Mouse (Mus musculus) midbrain, embryonic 13.5 days (tissue): ENCODE results near the gene Lnx1. TPM values are rescaled to one million over a fixed set of nuclear protein-coding genes. Genes with fewer than 3 reads are reported as not detected.

Experiments
- ATAC-seq: fragments of 200-750 bp; cut with Nextera tagmentation; 2 replicates; pipeline ENCODE4 v1.8.0; 2017; ENCODE audit warnings: mild to moderate bottlenecking, moderate TSS enrichment, moderate library complexity
- H3K27ac ChIP-seq: fragments of 300-500 bp; sonication (generic); 2 replicates; pipeline ENCODE4 v1.5.1; 2015; ENCODE audit warnings: inconsistent platforms, mild to moderate bottlenecking, moderate library complexity
- H3K27me3 ChIP-seq: fragments of 300-500 bp; sonication (generic); 2 replicates; pipeline ENCODE4 v1.6.1; 2015; ENCODE audit warnings: mild to moderate bottlenecking, inconsistent platforms
- H3K36me3 ChIP-seq: fragments of 300-500 bp; sonication (generic); 2 replicates; pipeline ENCODE4 v1.6.1; 2015; ENCODE audit warnings: mild to moderate bottlenecking, inconsistent platforms
- H3K4me1 ChIP-seq: fragments of 300-500 bp; sonication (generic); replicated peaks from 2 replicates; pipeline ENCODE4 v1.6.1; 2015; ENCODE audit warnings: inconsistent platforms
- H3K4me2 ChIP-seq: fragments of 300-500 bp; sonication (generic); replicated peaks from 2 replicates; pipeline ENCODE4 v1.6.1; 2015; ENCODE audit warnings: moderate library complexity, mild to moderate bottlenecking, inconsistent platforms
- H3K4me3 ChIP-seq: fragments of 300-500 bp; sonication (generic); replicated peaks from 2 replicates; pipeline ENCODE4 v1.5.1; 2015; ENCODE audit warnings: mild to moderate bottlenecking, inconsistent platforms
- H3K9ac ChIP-seq: fragments of 300-500 bp; sonication (generic); replicated peaks from 2 replicates; pipeline ENCODE4 v1.6.1; 2015; ENCODE audit warnings: mild to moderate bottlenecking, inconsistent platforms
- H3K9me3 ChIP-seq: fragments of 300-500 bp; sonication (generic); 2 replicates; pipeline ENCODE4 v1.6.1; 2016; ENCODE audit warnings: mild to moderate bottlenecking, inconsistent platforms
- WGBS: fragments of 180-500 bp; shearing (Covaris S2); methylation state at CpG from one replicate; pipeline ENCODE4 v1.1.7; 2015; 5-methylcytosine and 5-hydroxymethylcytosine counted together
- polyA plus RNA-seq: library from polyadenylated mRNA; unstranded; fragments of >200 nt; fragmentation: Nextera tagmentation; extraction: Ambion mirVana; gene quantifications from 2 replicates; pipeline ENCODE4 v1.2.1, GENCODE M21; 2015

Gene Lnx1
- polyA plus RNA-seq = 4.0 and 4.1 TPM in 2 replicates

DNA sequence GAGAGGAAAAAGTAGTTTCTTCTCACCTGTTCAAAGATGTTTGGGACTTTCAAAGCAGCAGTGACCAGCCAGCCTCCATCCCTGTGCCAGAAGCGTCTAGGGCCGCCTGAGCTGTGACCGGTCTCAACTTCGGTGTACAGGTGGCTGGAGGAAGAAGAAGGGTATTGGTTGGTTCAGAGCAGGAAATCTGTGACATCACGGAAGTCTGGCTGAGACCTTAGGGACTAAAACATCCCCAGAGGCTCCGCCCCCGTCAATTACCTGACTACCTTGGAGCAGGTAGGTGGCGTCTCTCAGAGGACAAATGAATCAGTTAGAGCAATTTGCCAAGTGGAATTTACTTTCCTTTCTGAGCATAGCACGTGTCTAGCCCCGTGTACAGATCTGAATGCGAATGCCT, at the start of gene Lnx1:
Gene Lnx1, minus strand, starts transcription at position 147 of the 400 bp plus-strand sequence.
- H3K4me3 ChIP-seq = no peak within 1 kb of the TSS
- H3K9me3 ChIP-seq = no peaks in the 10 kb centered on the region
- H3K27me3 ChIP-seq = peaks cover 13% of the 10 kb centered on the region; the same call in 1 of the 2 replicates
- no peaks in the 10 kb centered on the region for H3K36me3 ChIP-seq
- H3K27ac ChIP-seq = no peak within 1 kb of the TSS
- no peak for ATAC-seq
- H3K4me1 ChIP-seq = peaks cover 19% of the 10 kb centered on the region
- H3K9ac ChIP-seq = no peak within 1 kb of the TSS
- H3K4me2 ChIP-seq = peak within 1 kb of the TSS; percentile 54
- 57% methylated on average over 11 of the region's 11 CpGs for WGBS

DNA sequence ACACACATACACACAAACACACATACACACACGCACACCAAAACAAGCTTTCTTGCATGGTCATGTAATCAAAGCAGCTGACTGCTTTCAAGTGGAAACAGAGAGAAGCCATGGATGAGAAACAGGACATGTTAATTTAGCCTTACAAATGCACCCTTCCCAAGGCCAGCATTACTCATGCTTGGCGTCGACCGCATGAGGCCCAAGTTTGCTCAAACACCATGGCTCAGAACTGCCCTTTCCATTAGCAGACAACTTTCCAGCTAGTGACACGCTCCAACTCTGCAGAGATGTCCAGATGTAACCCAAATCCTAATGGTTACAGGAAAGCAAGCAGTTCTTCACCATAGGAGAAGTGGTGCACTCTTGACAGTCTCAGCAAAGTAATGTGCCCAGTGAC, 47.8 kb upstream of the Lnx1 start:
- 95% methylated on average over 5 of the region's 5 CpGs for WGBS
- no peak overlapping the region for H3K9ac ChIP-seq

DNA sequence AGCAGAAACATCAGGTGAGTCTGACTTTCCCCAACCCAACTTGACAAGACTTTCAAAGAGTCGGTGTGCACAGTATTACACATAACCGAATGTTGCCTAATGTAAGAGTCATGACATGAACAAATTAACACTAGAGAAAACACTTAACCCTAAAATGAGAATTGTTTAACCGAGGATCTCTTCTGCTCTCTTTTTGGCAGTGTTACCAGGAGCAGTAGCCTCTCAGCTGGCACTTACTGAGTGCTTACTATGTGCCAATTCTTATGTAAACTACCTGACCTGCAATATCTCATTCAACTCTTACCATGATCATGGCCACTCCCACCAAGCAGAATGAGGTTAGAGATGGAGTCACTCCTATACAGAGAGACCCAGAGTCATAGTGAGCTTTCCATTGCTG, 44.8 kb upstream of the Lnx1 start:
- H3K4me1 ChIP-seq = no peaks in the 10 kb centered on the region
- WGBS = 89% methylated on average over 3 of the region's 3 CpGs
- no peak overlapping the region for H3K27ac ChIP-seq
- no peak for ATAC-seq
- H3K9ac ChIP-seq = no peak overlapping the region
- H3K4me2 ChIP-seq = no peak overlapping the region
- no peak overlapping the region for H3K4me3 ChIP-seq
- H3K9me3 ChIP-seq = peaks cover 3% of the 10 kb centered on the region; the same call in 1 of the 2 replicates
- no peaks in the 10 kb centered on the region for H3K27me3 ChIP-seq
- no peaks in the 10 kb centered on the region for H3K36me3 ChIP-seq

More for the DNA sequence above, 47.8 kb upstream of the Lnx1 start:
- Histone ChIP-seq H3K36me3 (no peaks in the 10 kb centered on the region), H3K4me3 (no peak overlapping the region), H3K27ac (no peak overlapping the region), H3K27me3 (no peaks in the 10 kb centered on the region), H3K9me3 (no peaks in the 10 kb centered on the region), H3K4me2 (no peak overlapping the region), H3K4me1 (no peaks in the 10 kb centered on the region)
- ATAC-seq = no peak

DNA sequence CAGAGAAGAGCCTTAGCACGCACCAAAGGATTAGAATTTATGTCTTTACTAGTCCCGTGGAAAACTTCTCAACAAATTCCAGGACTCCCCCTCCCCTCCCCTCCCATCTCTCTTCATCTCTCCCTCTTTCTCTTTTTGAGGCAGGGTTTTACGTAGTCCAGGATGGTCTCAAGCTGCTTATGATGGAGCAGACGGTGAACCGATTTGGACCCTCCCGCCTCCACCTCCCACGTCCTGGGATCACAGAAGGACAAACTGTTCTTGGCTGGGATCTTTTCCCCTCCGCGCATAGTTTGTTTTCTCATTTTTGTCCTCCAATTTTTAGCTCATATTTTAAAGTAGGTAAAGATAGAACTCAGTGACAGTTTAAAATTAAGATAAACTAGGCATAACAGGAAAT, 38.2 kb upstream of the Lnx1 start:
- Histone ChIP-seq H3K9me3 (peaks cover 3% of the 10 kb centered on the region; the same call in 1 of the 2 replicates), H3K27me3 (no peaks in the 10 kb centered on the region), H3K4me3 (no peak overlapping the region), H3K9ac (no peak overlapping the region), H3K27ac (no peak overlapping the region), H3K36me3 (no peaks in the 10 kb centered on the region), H3K4me1 (0 out of 2 replicates have a peak, but pooled peaks cover 3% of the 10 kb centered on the region), H3K4me2 (no peak overlapping the region)
- no peak for ATAC-seq
- WGBS = 85% methylated on average over 9 of the region's 9 CpGs

DNA sequence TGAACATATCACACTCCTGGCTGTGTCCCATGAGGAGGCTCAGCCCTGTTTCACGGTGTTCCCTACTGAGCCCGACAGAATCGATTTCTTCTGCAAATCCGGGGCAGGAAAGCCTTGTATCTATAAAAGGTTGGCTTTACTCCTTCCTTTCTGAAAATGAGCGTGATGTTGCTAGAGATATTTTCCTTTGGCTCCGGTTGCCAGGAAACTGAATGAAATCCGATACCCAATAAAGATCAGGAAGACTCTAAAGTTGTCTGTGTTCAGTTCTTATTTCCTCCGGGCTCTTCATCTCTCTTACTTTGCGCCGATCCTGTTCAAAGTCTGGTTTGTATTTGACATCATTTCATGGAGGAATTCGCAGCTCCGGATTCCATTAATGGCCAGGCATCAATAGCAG, 36.7 kb upstream of the Lnx1 start:
- Histone ChIP-seq H3K4me2 (no peak overlapping the region), H3K4me3 (no peak overlapping the region), H3K9ac (no peak overlapping the region), H3K27ac (no peak overlapping the region), H3K4me1 (0 out of 2 replicates have a peak, but pooled peaks cover 3% of the 10 kb centered on the region), H3K36me3 (no peaks in the 10 kb centered on the region), H3K27me3 (no peaks in the 10 kb centered on the region), H3K9me3 (peaks cover 3% of the 10 kb centered on the region; the same call in 1 of the 2 replicates)
- whole genome bisulfite sequencing = 68% methylated on average over 12 of the region's 12 CpGs
- ATAC-seq = no peak

DNA sequence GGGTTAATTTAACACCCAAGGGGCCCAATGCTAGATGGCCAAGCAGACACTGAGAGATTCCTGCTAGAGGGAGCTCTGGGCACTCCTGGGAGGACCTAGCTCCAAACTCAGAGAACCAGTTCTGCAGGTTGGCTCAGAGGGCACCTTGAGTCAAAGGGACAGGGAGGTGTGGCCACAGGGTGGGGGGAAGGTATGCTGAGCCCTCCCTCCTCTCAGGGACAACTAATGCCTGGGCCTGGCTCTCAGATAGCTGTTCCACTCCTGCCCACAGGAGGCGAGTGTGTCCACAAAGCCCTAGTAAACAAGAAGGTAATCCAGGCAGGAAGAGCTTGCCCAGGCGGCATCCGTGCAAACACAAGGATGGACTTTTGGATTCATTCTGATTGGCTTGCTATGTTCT, 35.6 kb upstream of the Lnx1 start:
- Histone ChIP-seq H3K27me3 (no peaks in the 10 kb centered on the region), H3K9me3 (peaks cover 3% of the 10 kb centered on the region; the same call in 1 of the 2 replicates), H3K36me3 (no peaks in the 10 kb centered on the region), H3K4me3 (no peak overlapping the region), H3K9ac (no peak overlapping the region), H3K4me2 (no peak overlapping the region), H3K27ac (no peak overlapping the region), H3K4me1 (0 out of 2 replicates have a peak, but pooled peaks cover 3% of the 10 kb centered on the region)
- no peak for ATAC-seq
- WGBS = 55% methylated on average over 3 of the region's 3 CpGs

DNA sequence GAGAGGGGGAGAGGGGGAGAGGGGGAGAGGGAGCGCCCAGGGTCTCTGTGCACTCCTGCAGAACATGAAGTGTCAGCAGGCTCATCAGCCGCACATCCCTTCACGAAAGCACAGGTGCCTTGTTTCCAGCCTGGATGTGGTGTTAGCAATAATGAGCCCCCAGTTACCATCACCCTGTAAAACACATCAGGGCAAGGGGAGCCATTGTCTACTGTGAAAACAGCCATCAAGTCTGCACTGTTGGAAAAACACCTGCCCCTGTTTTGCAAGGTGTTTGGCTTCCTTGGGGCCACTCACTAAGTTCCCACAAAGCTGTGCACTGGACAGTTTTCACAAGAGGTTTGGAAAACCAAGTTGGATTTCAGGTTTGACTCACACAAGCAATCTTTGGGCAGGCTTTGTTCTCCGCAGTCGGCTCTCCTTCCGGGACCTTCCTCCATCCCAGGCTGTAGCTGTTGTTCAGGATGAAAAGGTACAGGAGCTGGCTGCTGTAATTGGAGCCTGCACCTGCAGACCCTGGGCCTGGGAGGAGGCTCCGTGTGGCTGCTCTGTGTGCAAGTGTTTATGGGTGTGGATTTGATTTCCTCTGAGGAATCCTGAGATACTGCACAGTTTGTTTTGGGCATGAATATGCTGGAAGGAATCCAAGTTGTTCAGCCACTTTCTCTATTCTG, 31.3 kb upstream of the Lnx1 start:
- H3K4me1 ChIP-seq = 0 out of 2 replicates have a peak, but pooled peaks cover 1% of the 10 kb centered on the region
- H3K9ac ChIP-seq = no peak overlapping the region
- peaks cover 3% of the 10 kb centered on the region; the same call in 1 of the 2 replicates for H3K27me3 ChIP-seq
- WGBS = 47% methylated on average over 7 of the region's 7 CpGs
- H3K27ac ChIP-seq = no peak overlapping the region
- H3K4me2 ChIP-seq = no peak overlapping the region
- ATAC-seq = no peak
- H3K36me3 ChIP-seq = no peaks in the 10 kb centered on the region
- no peak overlapping the region for H3K4me3 ChIP-seq
- no peaks in the 10 kb centered on the region for H3K9me3 ChIP-seq

DNA sequence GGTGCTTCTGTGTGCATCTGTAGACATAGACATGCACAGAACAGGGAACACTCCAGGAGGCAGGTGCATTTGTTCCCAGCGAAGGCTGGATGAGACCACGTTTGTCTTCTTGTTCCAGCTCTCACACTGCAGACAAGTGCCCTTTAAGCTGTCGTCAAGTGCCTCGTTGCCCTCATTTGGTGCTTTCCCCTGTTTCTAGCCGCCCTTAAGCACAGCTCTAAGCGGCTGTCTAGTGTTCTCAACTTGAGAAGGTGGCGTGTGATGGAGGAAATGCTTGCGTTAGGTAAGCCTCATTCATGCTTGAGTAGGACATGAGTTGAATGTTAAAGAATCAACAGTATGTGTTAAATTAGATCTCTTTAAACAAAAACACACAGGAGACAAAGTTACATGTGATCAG, 29.9 kb upstream of the Lnx1 start:
- ATAC-seq = no peak
- H3K4me1 ChIP-seq = no peaks in the 10 kb centered on the region
- H3K36me3 ChIP-seq = no peaks in the 10 kb centered on the region
- no peaks in the 10 kb centered on the region for H3K9me3 ChIP-seq
- H3K9ac ChIP-seq = no peak overlapping the region
- 72% methylated on average over 8 of the region's 8 CpGs for WGBS
- H3K4me2 ChIP-seq = no peak overlapping the region
- H3K27me3 ChIP-seq = peaks cover 3% of the 10 kb centered on the region; the same call in 1 of the 2 replicates
- H3K27ac ChIP-seq = no peak overlapping the region
- no peak overlapping the region for H3K4me3 ChIP-seq

DNA sequence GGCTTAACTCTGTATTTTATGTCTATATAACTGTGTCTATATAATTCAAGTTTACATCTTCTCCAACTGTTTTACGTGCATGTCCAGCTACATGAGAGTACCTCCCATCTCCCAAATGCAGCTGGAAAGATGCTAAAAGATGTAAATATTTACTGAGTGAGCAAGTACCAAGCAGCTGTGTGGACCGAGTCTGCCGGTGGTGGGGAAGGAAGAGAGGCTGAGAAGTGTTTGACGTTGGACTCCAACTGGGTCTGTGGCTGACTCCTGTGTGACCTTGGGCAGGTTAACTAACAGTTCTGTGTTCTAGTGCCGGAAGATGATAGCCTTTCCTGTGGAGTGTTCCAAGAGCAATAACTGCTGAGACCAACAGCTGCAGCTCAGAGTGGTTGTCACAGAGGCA, 27.9 kb upstream of the Lnx1 start:
- no peak for ATAC-seq
- peaks cover 3% of the 10 kb centered on the region; the same call in 1 of the 2 replicates for H3K27me3 ChIP-seq
- H3K4me1 ChIP-seq = peaks cover 2% of the 10 kb centered on the region; the same call in 1 of the 2 replicates
- 92% methylated on average over 5 of the region's 5 CpGs for WGBS
- H3K9ac ChIP-seq = no peak overlapping the region
- no peak overlapping the region for H3K27ac ChIP-seq
- H3K36me3 ChIP-seq = no peaks in the 10 kb centered on the region
- H3K4me2 ChIP-seq = no peak overlapping the region
- no peaks in the 10 kb centered on the region for H3K9me3 ChIP-seq
- H3K4me3 ChIP-seq = no peak overlapping the region

DNA sequence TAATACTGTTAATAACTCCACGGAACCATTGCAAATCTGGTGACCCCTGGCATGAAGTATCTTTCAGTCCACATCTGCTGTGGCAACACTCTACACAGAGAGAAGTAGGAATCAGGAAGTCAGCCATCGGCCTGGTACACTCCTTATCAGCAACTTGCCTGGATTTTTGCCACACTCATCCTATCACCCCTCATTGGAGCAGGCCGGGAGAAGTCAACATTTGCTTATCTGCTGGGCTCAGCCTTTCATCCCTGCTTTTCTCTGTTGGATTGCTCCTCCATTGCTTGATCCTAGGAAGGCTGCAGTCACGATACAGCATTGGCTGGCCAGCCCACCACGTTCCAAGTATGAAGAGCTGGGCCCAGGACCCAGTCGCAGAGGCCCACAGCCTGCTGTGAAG, 26.9 kb upstream of the Lnx1 start:
- Histone ChIP-seq H3K36me3 (no peaks in the 10 kb centered on the region), H3K4me1 (peaks cover 2% of the 10 kb centered on the region; the same call in 1 of the 2 replicates), H3K9me3 (0 out of 2 replicates have a peak, but pooled peaks cover 2% of the 10 kb centered on the region), H3K4me2 (no peak overlapping the region), H3K4me3 (no peak overlapping the region), H3K27ac (no peak overlapping the region), H3K9ac (no peak overlapping the region), H3K27me3 (peaks cover 3% of the 10 kb centered on the region; the same call in 1 of the 2 replicates)
- ATAC-seq = no peak
- WGBS = 86% methylated on average over 6 of the region's 6 CpGs

DNA sequence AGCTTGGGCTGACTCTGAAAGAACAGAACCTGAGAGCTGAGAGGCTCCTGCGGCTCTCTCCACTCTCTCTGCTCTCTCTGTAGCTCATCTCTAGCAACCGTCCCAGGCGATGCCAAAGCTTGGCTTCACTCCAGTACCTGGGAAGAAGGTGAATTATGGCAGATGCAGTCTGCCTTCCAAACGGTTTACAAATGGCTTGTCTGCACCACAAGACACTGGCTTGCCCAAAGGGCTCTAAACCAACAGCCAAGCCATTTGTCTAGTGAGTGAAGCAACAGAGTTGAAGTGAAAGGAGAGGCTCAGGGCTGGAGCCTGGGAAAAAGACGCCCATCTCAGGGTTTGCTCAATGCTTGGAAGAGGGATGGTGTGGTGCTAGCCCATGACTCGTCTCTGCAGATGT, 25.5 kb upstream of the Lnx1 start:
- Histone ChIP-seq H3K36me3 (no peaks in the 10 kb centered on the region), H3K27me3 (peaks cover 3% of the 10 kb centered on the region; the same call in 1 of the 2 replicates), H3K4me2 (no peak overlapping the region), H3K9me3 (peaks cover 5% of the 10 kb centered on the region; the same call in 1 of the 2 replicates), H3K4me3 (no peak overlapping the region), H3K4me1 (peaks cover 2% of the 10 kb centered on the region; the same call in 1 of the 2 replicates), H3K27ac (no peak overlapping the region), H3K9ac (no peak overlapping the region)
- ATAC-seq = no peak
- 88% methylated on average over 6 of the region's 6 CpGs for WGBS

DNA sequence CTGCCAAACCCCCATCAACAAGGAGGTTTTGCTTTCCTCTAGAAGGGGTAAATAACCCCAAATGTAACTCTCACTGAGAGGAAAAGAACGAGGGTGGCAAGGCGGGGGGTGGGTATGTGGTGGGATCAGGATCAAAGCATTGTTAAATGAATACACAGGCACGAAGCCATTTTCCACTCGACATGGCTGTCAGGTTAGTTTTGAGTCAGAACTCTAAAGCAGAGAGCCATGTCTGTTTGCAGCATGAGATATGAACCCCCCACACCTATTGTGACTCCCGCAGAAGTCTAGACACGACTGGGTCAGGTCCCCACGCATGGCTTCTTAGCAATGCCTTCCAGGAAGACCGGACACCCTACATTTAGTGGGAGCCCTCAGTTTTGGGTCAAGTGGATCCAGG, 24.6 kb upstream of the Lnx1 start:
- Histone ChIP-seq H3K9ac (no peak overlapping the region), H3K4me3 (no peak overlapping the region), H3K27ac (no peak overlapping the region), H3K27me3 (peaks cover 3% of the 10 kb centered on the region; the same call in 1 of the 2 replicates), H3K4me2 (no peak overlapping the region), H3K9me3 (peaks cover 5% of the 10 kb centered on the region; the same call in 1 of the 2 replicates), H3K36me3 (no peaks in the 10 kb centered on the region), H3K4me1 (peaks cover 2% of the 10 kb centered on the region; the same call in 1 of the 2 replicates)
- no peak; the same call in 1 of the 2 replicates for ATAC-seq
- WGBS = 45% methylated on average over 8 of the region's 8 CpGs
